Mouse (Mus musculus) olfactory bulb, adult 2 months (tissue): ENCODE measurements around the gene 1520401A03Rik.

Source experiments
- CTCF ChIP-seq: fragments of 200-500 bp; IDR thresholded peaks from 2 replicates; pipeline ENCODE4 v1.5.1; 2012; ENCODE audit warnings: low read depth, mild to moderate bottlenecking, low read length, moderate library complexity; ENCODE audit not compliant: insufficient read depth
- POLR2A ChIP-seq: fragments of 200-500 bp; IDR thresholded peaks from 2 replicates; pipeline ENCODE4 v1.6.1; 2012; ENCODE audit warnings: mild to moderate bottlenecking, low read depth, low read length, moderate library complexity; ENCODE audit not compliant: insufficient read depth

GRCm38 (mm10) chr17:23674271-23674952 is 48.2 kb downstream of the 1520401A03Rik start:
- TF ChIP-seq POLR2A (no peak), CTCF (no peak)
